Mouse (Mus musculus) myocyte (in vitro differentiated cells): ENCODE data around the gene Gm49601. TPM values are rescaled to one million over a fixed set of nuclear protein-coding genes. Genes with fewer than 3 reads are reported as not detected.

ENCODE experiments used
- H3K27me3 ChIP-seq: one replicate; pipeline ENCODE4 v1.6.1; 2011; ENCODE audit not compliant: control insufficient read depth, insufficient read depth, insufficient read length
- H3K36me3 ChIP-seq: one replicate; pipeline ENCODE4 v1.6.1; 2011; ENCODE audit not compliant: control insufficient read depth, insufficient read depth
- H3K4me2 ChIP-seq: one replicate; pipeline ENCODE4 v1.6.1; 2011; ENCODE audit warnings: low read depth, control low read depth
- H3K4me3 ChIP-seq: one replicate; pipeline ENCODE4 v1.5.1; 2011; ENCODE audit warnings: mild to moderate bottlenecking, control low read depth, moderate library complexity
- H3K79me2 ChIP-seq: one replicate; pipeline ENCODE4 v1.6.1; 2011; ENCODE audit not compliant: control insufficient read depth, insufficient read depth
- H3ac ChIP-seq: one replicate; pipeline ENCODE4 v1.6.1; 2011; ENCODE audit not compliant: control insufficient read depth, insufficient read length
- CEBPB ChIP-seq: IDR thresholded peaks from 2 replicates; pipeline ENCODE4 v1.6.1; 2011; ENCODE audit warnings: mild to moderate bottlenecking, moderate library complexity; ENCODE audit not compliant: poor library complexity, insufficient read depth, severe bottlenecking
- E2F4 ChIP-seq: IDR thresholded peaks from one replicate; pipeline ENCODE4 v1.6.1; 2011; ENCODE audit warnings: mild to moderate bottlenecking, control low read depth, moderate library complexity; ENCODE audit not compliant: insufficient read depth
- MAX ChIP-seq: IDR thresholded peaks from one replicate; pipeline ENCODE4 v1.6.1; 2011; ENCODE audit warnings: low read depth, mild to moderate bottlenecking, control low read depth
- MYOD1 ChIP-seq, 3 experiments: IDR thresholded peaks; one replicate each; pipeline ENCODE4 v1.6.1; 2011; ENCODE audit warnings: control low read depth in 2 of 3, low read depth in 2 of 3, mild to moderate bottlenecking in 2 of 3, moderate library complexity in 1 of 3; ENCODE audit not compliant: insufficient read length in 2 of 3, control insufficient read depth in 1 of 3
- MYOG ChIP-seq, 3 experiments: IDR thresholded peaks; one replicate each; pipeline ENCODE4 v1.6.1; 2011; ENCODE audit warnings: control low read depth in 2 of 3, low read depth in 2 of 3, mild to moderate bottlenecking in 2 of 3; ENCODE audit not compliant: insufficient read length in 2 of 3, control insufficient read depth in 1 of 3, insufficient read depth in 1 of 3
- POLR2A ChIP-seq: IDR thresholded peaks from one replicate; pipeline ENCODE4 v1.6.1; 2011; ENCODE audit warnings: low read depth, mild to moderate bottlenecking, control low read depth, moderate library complexity; ENCODE audit not compliant: insufficient read length
- POLR2AphosphoS2 ChIP-seq: IDR thresholded peaks from one replicate; pipeline ENCODE4 v1.6.1; 2011; ENCODE audit warnings: low read depth, control low read depth; ENCODE audit not compliant: insufficient read length
- REST ChIP-seq: IDR thresholded peaks from one replicate; pipeline ENCODE4 v1.6.1; 2011; ENCODE audit warnings: mild to moderate bottlenecking, control low read depth, moderate library complexity; ENCODE audit not compliant: insufficient read depth, insufficient read length
- SRF ChIP-seq: IDR thresholded peaks from one replicate; pipeline ENCODE4 v1.6.1; 2011; ENCODE audit warnings: low read depth; ENCODE audit not compliant: control insufficient read depth, insufficient read length
- TCF12 ChIP-seq: IDR thresholded peaks from one replicate; pipeline ENCODE4 v1.6.1; 2011; ENCODE audit warnings: mild to moderate bottlenecking, control low read depth; ENCODE audit not compliant: poor library complexity, insufficient read depth, severe bottlenecking
- TCF3 ChIP-seq: IDR thresholded peaks from one replicate; pipeline ENCODE4 v1.6.1; 2011; ENCODE audit warnings: low read depth, control low read depth; ENCODE audit not compliant: insufficient read length
- USF1 ChIP-seq: IDR thresholded peaks from one replicate; pipeline ENCODE4 v1.6.1; 2011; ENCODE audit warnings: low read depth, mild to moderate bottlenecking, control low read depth, moderate library complexity
- polyA plus RNA-seq: library from polyadenylated mRNA; unstranded; fragments of >200 nt; fragmentation: generic; extraction: Trizol; gene quantifications from one replicate; pipeline ENCODE4 v1.2.1, GENCODE M21; 2012; ENCODE audit warnings: missing spikeins

Gene Gm49601
- polyA plus RNA-seq, 1 experiment, result 11.4 TPM

DNA sequence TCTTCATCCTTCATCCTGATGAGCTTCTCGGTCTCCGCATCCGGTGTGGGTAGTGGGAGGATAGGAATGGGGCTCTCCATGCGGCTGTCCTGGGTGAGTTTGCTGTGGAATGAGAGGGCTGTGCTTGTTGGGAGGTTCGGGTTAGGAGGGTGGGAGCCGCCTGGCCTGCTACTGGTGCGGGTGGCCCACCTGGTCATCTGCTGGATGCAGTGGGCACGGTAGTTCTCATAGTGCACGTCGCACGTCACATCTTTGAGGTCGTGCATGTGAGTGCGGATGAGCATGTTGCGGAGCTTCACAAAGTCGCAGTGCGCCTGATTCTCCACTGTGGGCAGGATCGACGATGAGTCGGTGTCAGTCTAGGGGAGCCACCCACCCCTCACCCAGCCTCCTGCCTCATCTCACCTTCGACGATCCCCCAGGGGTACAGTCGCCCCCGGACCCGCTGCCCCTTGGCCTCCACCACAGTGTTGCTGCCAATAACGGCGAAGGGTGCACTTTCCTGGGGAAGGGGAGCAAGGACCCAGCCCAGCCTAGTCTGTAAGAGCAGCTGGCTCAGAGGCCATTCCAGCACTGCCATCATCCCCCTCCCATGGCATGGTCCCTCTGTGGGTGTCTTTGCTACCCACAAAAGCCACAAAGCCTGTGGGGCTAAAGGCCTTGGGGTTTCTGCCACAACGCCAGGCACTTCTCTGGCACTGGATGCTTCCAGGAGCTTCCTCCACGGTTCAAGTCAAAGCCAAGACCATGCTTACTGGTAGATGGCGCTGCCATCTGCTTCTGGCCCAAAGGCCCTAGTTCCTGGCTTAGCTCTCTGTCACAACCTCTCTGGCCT lies 3.1 kb downstream of the Gm49601 start:
- no peak overlapping the region for H3ac ChIP-seq
- H3K79me2 ChIP-seq, result peaks cover 13% of the 10 kb centered on the region
- TF ChIP-seq POLR2A (no peak), TCF3 (no peak), TCF12 (no peak), POLR2AphosphoS2 (no peak), REST (no peak), MAX (no peak), MYOD1 (IDR thresholded peaks at IDR 0.05; ENCODE audit: control insufficient read depth in 1 of 3, insufficient read length in 2 of 3, low read depth in 2 of 3) (no peak), CEBPB (no peak), USF1 (no peak), MYOG (IDR thresholded peaks at IDR 0.05; ENCODE audit: control insufficient read depth in 1 of 3, insufficient read depth in 1 of 3, insufficient read length in 2 of 3, low read depth in 2 of 3) (no peak), SRF (no peak), E2F4 (no peak)
- H3K27me3 ChIP-seq, result no peaks in the 10 kb centered on the region
- no peak overlapping the region for H3K4me2 ChIP-seq
- H3K36me3 ChIP-seq, result peaks cover 13% of the 10 kb centered on the region
- no peak overlapping the region for H3K4me3 ChIP-seq

DNA sequence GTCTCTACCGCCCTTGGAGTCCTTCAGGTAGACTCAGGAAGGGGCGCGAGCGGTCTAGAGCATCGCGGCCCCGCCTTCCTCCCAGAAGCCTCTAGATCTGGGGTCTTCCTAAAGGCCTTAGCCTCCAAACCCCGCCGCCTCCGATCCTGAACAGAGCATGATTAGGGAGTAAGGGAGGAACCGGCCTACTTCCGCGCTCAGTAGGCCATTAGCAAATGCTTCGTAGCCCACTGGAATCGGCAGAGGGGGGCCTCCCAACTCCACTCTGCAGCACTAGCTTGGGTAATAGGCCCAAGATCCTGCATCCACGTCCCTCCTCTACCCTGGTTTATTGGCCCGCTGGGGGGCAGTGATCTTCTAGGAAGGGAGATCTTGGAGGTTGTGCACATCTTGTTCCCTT lies 4.2 kb downstream of the Gm49601 start, which contains the start of gene Gp1bb:
Gene Gp1bb (minus strand): TSS at position 385 of the 400 bp plus-strand sequence.
- Histone ChIP-seq H3ac (no peak within 1 kb of the TSS), H3K4me2 (no peak within 1 kb of the TSS), H3K4me3 (no peak within 1 kb of the TSS), H3K36me3 (peaks cover 13% of the 10 kb centered on the region), H3K27me3 (no peaks in the 10 kb centered on the region), H3K79me2 (peaks cover 3% of the 10 kb centered on the region)
- no peak for TF ChIP-seq USF1

DNA sequence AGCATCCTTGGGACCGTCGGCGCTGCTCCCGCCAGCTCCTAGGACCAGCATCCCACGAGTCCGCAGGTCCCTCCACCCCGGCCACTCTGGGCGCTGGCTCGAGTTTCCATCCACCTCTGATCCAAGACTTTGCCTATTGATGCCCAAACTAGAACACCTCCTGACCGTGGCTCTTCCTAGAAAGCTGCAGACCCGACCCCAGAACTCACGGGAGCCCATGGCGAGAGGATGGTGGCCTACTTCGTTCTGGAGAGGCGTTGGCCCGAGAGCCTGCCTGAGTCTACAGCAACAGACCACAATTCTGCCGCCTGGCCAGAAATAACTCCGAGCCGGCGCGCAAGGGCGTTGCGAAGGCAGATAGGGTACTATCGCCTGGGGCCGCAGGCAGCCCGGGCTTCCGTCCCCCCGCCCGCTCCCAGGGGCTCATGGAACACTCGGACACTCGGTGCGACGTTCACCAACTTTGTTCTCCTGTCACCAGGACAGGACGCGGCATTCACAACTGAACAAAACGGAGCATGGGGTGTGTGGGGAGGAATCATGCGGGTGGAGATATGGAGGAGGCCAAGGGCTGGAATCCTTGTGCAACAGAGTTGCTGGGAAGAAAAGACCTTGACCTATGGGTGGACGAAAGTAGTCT lies 4.7 kb downstream of the Gm49601 start:
- H3K4me2 ChIP-seq, result no peak overlapping the region
- no peak for TF ChIP-seq USF1
- no peak for TF ChIP-seq MYOG (IDR thresholded peaks at IDR 0.05; ENCODE audit: control insufficient read depth in 1 of 3, insufficient read depth in 1 of 3, insufficient read length in 2 of 3, low read depth in 2 of 3)
- TF ChIP-seq TCF12, result no peak
- no peak for TF ChIP-seq MAX
- no peak for TF ChIP-seq POLR2AphosphoS2
- no peak for TF ChIP-seq E2F4
- TF ChIP-seq REST, result no peak
- no peak for TF ChIP-seq SRF
- no peak for TF ChIP-seq POLR2A
- TF ChIP-seq CEBPB, result no peak
- no peak for TF ChIP-seq MYOD1 (IDR thresholded peaks at IDR 0.05; ENCODE audit: control insufficient read depth in 1 of 3, insufficient read length in 2 of 3, low read depth in 2 of 3)
- TF ChIP-seq TCF3, result no peak
- H3K79me2 ChIP-seq, result no peaks in the 10 kb centered on the region
- no peak overlapping the region for H3K4me3 ChIP-seq
- no peaks in the 10 kb centered on the region for H3K27me3 ChIP-seq
- peaks cover 13% of the 10 kb centered on the region for H3K36me3 ChIP-seq
- no peak overlapping the region for H3ac ChIP-seq

DNA sequence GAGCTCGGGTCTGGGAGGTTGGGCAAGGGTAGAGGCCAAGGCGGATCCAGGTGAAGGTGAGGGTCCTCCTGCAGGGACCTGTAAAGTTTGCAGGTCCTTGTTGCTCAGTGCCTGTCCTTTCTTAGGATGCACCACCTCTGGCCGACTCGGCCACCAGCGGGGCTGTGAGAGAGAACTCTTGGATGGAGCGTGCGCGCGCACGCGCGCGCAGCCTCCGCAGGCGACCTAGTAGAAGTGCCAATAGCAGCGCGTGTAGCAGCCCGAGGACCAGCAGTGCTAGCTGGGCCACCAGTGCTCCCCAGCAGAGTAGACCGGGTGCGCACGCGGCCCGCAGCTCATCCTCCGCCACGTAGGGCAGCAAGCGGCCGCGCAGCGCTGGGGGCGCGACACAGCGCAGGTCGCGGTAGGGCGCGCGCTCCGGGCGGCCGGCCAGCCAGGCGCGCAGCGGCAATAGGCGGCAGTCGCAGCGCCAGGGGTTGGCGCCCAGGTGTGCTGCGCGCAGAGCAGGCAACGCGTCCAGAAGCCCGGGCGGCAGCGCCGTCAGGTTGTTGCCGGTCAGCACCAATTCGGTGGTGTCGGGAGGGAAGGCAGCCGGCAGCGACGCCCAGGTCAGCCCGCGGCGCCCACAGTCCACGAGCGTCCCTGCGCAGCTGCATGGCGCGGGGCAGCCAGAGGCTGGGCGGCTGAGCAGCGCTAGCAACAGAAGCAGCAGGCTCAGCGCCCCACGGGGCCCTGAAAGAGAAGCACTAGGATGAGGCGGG lies 5.4 kb downstream of the Gm49601 start:
- Histone ChIP-seq H3K4me2 (no peak overlapping the region), H3ac (no peak overlapping the region), H3K4me3 (no peak overlapping the region), H3K36me3 (peaks cover 13% of the 10 kb centered on the region), H3K79me2 (no peaks in the 10 kb centered on the region), H3K27me3 (no peaks in the 10 kb centered on the region)
- TF ChIP-seq MYOG (IDR thresholded peaks at IDR 0.05; ENCODE audit: control insufficient read depth in 1 of 3, insufficient read depth in 1 of 3, insufficient read length in 2 of 3, low read depth in 2 of 3), result no peak
- no peak for TF ChIP-seq TCF3
- no peak for TF ChIP-seq SRF
- no peak for TF ChIP-seq MYOD1 (IDR thresholded peaks at IDR 0.05; ENCODE audit: control insufficient read depth in 1 of 3, insufficient read length in 2 of 3, low read depth in 2 of 3)
- TF ChIP-seq CEBPB, result no peak
- TF ChIP-seq POLR2AphosphoS2, result no peak
- no peak for TF ChIP-seq MAX
- TF ChIP-seq REST, result no peak
- TF ChIP-seq TCF12, result no peak
- no peak for TF ChIP-seq USF1
